Mouse (Mus musculus): ENCODE results near the gene Tbc1d22b.

DNA sequence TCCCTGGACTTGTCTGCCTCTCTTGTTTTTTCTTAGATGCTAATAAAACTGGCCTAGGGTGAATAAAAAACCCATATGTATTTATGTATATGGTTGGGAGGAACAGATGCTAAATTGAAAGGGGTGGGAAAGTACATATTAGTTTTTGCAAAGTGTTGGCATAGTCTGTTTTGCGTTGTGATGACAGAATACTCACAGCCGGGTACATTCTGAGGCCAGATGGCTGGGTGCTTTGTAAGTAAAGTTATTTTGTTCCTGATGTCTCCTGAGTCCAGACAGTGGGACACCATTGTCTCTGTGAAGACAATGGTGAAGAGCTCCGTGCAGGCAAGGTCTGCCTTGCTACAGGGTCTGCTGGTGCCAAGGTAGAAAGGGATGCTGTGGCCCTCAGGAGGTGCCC, 35.2 kb downstream of the Tbc1d22b start:
- TF ChIP-seq POLR2A (IDR thresholded peaks at IDR 0.05; ENCODE audit: insufficient read depth, low read depth, low read length) (no peak), CTCF (IDR thresholded peaks at IDR 0.05; ENCODE audit: insufficient read depth, low read depth, low read length) (no peak)

Measured in olfactory bulb, adult 2 months (tissue).